Mouse (Mus musculus) G1E (cell line): ENCODE measurements at regions not wholly inside any gene's neighbourhood (a gene's known extent, or its start where the extent isn't known, plus 50 kb on each side); places are given as distances from the start of the nearest gene placed in this dataset.
"Not testable (repeated sequence)": the region's sequence is repeated elsewhere in the genome, so short reads cannot be mapped to it uniquely, and the experiment has no call there.

Experiments used
- ATAC-seq: 2 replicates; pipeline ENCODE4 v1.8.0; 2016; ENCODE audit warnings: mild to moderate bottlenecking; ENCODE audit not compliant: insufficient number of reproducible peaks, poor library complexity, low FRiP score, severe bottlenecking; ENCODE audit errors: extremely low read depth
- DNase-seq: peaks from one replicate; pipeline ENCODE4 v3.0.0; 2012; ENCODE audit warnings: low spot score
- H3K27me3 ChIP-seq: 2 replicates; pipeline ENCODE4 v1.6.1; 2012; ENCODE audit warnings: mild to moderate bottlenecking, low read length, inconsistent platforms; ENCODE audit not compliant: insufficient read depth
- H3K36me3 ChIP-seq: replicated peaks from 2 replicates; pipeline ENCODE3; 2012; ENCODE audit warnings: mild to moderate bottlenecking, inconsistent platforms
- H3K4me1 ChIP-seq: 2 replicates; pipeline ENCODE4 v1.6.1; 2012; ENCODE audit warnings: low read depth, low read length, inconsistent platforms, mixed read lengths; ENCODE audit not compliant: insufficient read depth
- H3K4me3 ChIP-seq: 2 replicates; pipeline ENCODE4 v1.5.1; 2012; ENCODE audit warnings: low read depth, mild to moderate bottlenecking, inconsistent platforms, low read length, moderate library complexity, mixed read lengths
- H3K9me3 ChIP-seq: replicated peaks from 2 replicates; pipeline ENCODE4 v1.6.1; 2012; ENCODE audit warnings: inconsistent platforms
- CTCF ChIP-seq: IDR thresholded peaks from 2 replicates; pipeline ENCODE4 v1.5.1; 2012; ENCODE audit warnings: low read depth, low read length, inconsistent platforms, mixed read lengths
- GATA1 ChIP-seq: IDR thresholded peaks from 2 replicates; pipeline ENCODE4 v1.6.1; 2012; ENCODE audit warnings: borderline replicate concordance, low read length, inconsistent platforms, mixed read lengths
- GATA2 ChIP-seq: IDR thresholded peaks from 2 replicates; pipeline ENCODE4 v1.6.1; 2012; ENCODE audit warnings: low read depth, low read length, inconsistent platforms, borderline replicate concordance
- POLR2AphosphoS5 ChIP-seq: IDR thresholded peaks from 2 replicates; pipeline ENCODE4 v1.6.1; 2012; ENCODE audit warnings: low read depth, low read length, inconsistent platforms; ENCODE audit not compliant: insufficient replicate concordance
- TAL1 ChIP-seq: conservative IDR thresholded peaks from 2 replicates; pipeline ENCODE4 v1.6.1; 2012; ENCODE audit warnings: low read depth, low read length, inconsistent platforms, mixed read lengths

DNA sequence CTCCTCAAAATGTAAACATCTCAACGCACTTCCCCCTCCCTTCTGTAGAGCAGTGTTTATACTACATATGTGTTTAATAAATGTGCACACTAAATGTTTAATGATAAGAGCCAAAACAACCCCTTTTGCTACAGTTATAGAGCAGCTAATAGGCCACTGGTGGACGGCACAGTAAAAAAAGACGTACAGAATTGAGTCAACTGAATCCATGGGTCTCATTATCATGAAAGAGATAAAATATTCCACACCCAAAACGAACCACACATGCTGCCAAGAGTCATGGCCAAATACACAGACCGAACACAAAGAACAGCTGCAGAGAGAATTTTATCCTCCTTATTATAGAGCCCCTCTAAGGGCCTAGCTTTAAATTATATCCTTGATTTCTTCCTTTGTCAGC, 237.8 kb downstream of the Dhx15 start:
- no peak for ATAC-seq
- TF ChIP-seq GATA1 (no peak), CTCF (no peak), GATA2 (no peak), POLR2AphosphoS5 (no peak), TAL1 (no peak)
- peaks cover 6% of the 10 kb centered on the region; the same call in 1 of the 2 replicates for H3K9me3 ChIP-seq
- DNase-seq, result no peak
- H3K36me3 ChIP-seq, result no peaks in the 10 kb centered on the region
- H3K4me3 ChIP-seq, result no peak overlapping the region
- H3K4me1 ChIP-seq, result no peaks in the 10 kb centered on the region
- H3K27me3 ChIP-seq, result no peaks in the 10 kb centered on the region

DNA sequence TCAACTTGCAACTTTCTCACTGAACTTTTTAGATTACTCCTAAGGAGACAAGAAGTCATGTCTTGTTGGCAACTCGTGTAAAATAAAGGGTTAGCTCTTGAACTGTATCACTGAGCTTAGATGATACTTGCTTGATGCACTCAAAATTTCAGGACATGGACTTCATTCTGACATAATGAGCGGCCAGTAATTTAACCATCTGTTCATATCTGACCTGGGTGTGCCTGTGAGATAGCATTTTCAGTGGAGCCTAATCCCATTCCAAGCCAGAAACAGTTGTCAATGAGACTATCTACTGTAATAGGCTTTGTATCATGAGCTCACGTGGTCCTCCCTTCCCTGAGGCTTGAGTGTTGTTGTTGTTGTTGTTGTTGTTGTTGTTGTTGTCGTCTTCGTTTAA, 240.3 kb downstream of the Dhx15 start:
- no peak for ATAC-seq

DNA sequence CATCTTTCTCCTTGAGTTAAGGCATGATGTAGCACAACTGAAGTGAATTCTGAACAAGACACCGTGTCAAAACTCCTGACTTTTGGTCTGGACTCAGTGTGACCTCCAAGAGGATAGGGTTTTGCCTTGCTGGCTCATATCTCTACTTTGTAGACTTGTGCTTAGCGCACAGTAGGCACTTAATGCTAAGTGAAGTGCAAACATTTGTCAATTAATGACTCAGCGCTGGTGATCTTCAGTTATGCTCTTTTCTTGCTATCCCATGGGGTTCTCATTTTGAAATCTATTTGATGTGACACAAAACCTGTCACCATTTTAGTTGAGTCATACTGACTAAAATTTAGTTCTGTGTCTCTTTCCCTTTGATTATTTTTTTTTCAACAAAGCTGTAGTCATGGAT, 244.3 kb downstream of the Dhx15 start:
- H3K36me3 ChIP-seq, result no peaks in the 10 kb centered on the region
- no peaks in the 10 kb centered on the region for H3K27me3 ChIP-seq
- DNase-seq (no peak), ATAC-seq (no peak)
- H3K9me3 ChIP-seq, result 0 out of 2 replicates have a peak, but pooled peaks cover 7% of the 10 kb centered on the region
- no peak overlapping the region for H3K4me3 ChIP-seq
- TF ChIP-seq GATA2 (no peak), CTCF (no peak), TAL1 (no peak), POLR2AphosphoS5 (no peak), GATA1 (no peak)
- H3K4me1 ChIP-seq, result no peaks in the 10 kb centered on the region

More for the DNA sequence above, 240.3 kb downstream of the Dhx15 start:
- 0 out of 2 replicates have a peak, but pooled peaks cover 5% of the 10 kb centered on the region for H3K9me3 ChIP-seq
- no peaks in the 10 kb centered on the region for H3K4me1 ChIP-seq
- no peak for TF ChIP-seq GATA2
- TF ChIP-seq CTCF, result no peak
- TF ChIP-seq TAL1, result no peak
- TF ChIP-seq POLR2AphosphoS5, result no peak
- no peak for TF ChIP-seq GATA1
- no peak for DNase-seq
- no peaks in the 10 kb centered on the region for H3K36me3 ChIP-seq
- H3K4me3 ChIP-seq, result no peak overlapping the region
- no peaks in the 10 kb centered on the region for H3K27me3 ChIP-seq

DNA sequence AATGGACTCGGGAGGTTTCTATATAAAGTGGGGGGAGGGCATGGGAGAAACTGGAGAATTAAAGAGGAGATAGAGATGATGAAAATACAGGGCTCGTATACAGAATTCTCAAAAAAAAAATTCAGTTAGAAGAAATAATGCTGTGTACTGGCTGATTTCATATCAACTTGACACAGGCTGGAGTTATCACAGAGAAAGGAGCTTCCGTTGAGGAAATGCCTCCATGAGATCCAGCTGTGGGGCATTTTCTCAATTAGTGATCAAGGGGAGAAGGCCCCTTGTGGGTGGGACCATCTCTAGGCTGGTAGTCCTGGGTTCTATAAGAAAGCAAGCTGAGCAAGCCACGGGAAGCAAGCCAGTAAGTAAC, 248.4 kb downstream of the Dhx15 start:
- H3K4me1 ChIP-seq, DNase-seq, H3K27me3 ChIP-seq, H3K4me3 ChIP-seq, H3K36me3 ChIP-seq, ATAC-seq: not testable (repeated sequence)
- H3K9me3 ChIP-seq, result peaks cover 14% of the 10 kb centered on the region

DNA sequence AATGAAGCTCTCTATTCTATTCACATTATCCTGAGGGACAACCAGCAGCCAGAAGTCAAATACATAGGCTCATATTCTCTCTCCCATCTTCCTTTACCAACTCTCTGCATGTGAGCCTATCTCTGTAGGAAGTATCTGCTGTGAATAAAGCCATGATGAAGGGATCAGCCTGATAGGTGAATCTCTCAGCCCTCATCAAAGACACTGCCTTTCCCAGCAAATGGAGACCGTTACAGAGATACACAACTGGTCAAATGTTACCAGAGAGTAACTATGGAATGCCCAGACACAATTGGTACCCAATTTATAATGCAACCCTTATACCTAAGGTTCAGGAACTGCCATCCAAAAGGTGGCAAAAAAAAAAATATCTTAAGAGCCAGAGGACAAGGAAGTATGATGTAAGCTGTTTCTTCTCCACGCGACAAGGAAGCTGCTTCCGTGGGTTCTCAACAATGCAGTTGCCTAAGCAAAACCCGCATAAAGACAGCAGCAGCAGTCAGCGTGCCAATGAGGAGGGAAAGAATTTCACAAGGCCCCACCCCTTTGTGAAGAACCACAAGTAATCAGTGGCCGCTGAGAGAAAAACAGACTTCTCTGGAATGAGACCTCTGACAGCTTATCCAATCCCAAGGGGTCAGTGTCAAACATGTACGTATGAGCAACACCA, 248.9 kb downstream of the Dhx15 start:
- Histone ChIP-seq H3K27me3 (no peaks in the 10 kb centered on the region), H3K4me3 (no peak overlapping the region), H3K36me3 (no peaks in the 10 kb centered on the region), H3K9me3 (peaks cover 14% of the 10 kb centered on the region), H3K4me1 (no peaks in the 10 kb centered on the region)
- ATAC-seq, result no peak
- DNase-seq, result no peak
- TF ChIP-seq GATA2, result no peak
- TF ChIP-seq TAL1, result no peak
- no peak for TF ChIP-seq GATA1
- no peak for TF ChIP-seq CTCF
- TF ChIP-seq POLR2AphosphoS5, result no peak

DNA sequence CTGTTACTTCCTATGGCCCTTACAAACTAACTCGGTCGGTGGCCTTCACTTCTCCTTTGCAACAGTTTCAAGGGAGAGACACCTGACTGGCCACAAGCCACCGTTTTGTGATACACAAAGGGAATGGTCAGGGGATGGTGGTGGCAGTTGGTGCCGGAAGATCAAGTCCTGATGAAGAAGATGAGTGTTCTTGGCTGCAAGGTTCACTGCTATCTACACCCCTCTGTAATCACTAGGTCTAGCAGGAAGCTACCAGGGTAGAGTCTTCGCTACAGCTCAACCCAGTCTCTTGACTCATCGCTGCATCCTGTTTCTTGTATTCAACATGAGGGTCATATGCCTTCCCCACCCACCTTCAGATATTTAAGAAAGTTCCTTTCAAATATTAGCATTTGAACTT, 251.5 kb downstream of the Dhx15 start:
- Histone ChIP-seq H3K36me3 (no peaks in the 10 kb centered on the region), H3K27me3 (no peaks in the 10 kb centered on the region), H3K4me1 (no peaks in the 10 kb centered on the region), H3K4me3 (no peak overlapping the region), H3K9me3 (peaks cover 28% of the 10 kb centered on the region)
- no peak for DNase-seq
- no peak for ATAC-seq
- TF ChIP-seq POLR2AphosphoS5, result no peak
- no peak for TF ChIP-seq TAL1

DNA sequence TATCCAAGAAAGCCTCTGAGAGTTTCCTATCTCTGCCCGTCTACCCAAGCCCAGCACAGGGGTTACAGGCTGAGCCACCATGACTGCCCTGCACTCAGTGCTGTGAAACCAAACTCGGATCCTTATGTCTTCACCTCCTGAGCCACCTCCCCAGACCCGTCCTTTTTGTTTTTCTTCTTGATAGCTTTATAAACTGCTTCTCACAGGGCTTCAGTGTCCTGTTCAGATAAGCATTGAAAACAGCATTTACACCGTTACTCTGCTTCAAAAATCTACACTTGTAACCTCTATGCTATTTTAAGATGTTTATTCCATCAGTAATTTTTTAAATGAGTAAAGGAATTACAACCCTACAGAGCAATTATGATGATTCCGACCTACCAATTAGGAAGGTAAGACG, 253.0 kb downstream of the Dhx15 start:
- no peak for DNase-seq
- H3K4me3 ChIP-seq, result no peak overlapping the region
- no peaks in the 10 kb centered on the region for H3K36me3 ChIP-seq
- no peaks in the 10 kb centered on the region for H3K4me1 ChIP-seq
- ATAC-seq, result no peak
- TF ChIP-seq CTCF (no peak), GATA2 (no peak), TAL1 (no peak), POLR2AphosphoS5 (no peak), GATA1 (no peak)
- H3K27me3 ChIP-seq, result no peaks in the 10 kb centered on the region
- H3K9me3 ChIP-seq, result peaks cover 30% of the 10 kb centered on the region
